Mouse (Mus musculus) left cerebral cortex, adult 9 months (tissue): Measurements from ENCODE around the gene Aqp9.

Experiments used
- DNase-seq, 2 experiments: peaks; one replicate each; pipeline ENCODE4 v3.0.0; 2022; ENCODE audit warnings: low spot score in 2 of 2

The Aqp9 gene

GRCm38 (mm10) chr9:71167473-71168215, 838 bp downstream of the Aqp9 start:
- DNase-seq: peak in 1 of 2 experiments; percentile 34

GRCm38 (mm10) chr9:71166871-71167465, 1.5 kb downstream of the Aqp9 start:
- no peak for DNase-seq

- DNase-seq: no peak
Observed at GRCm38 (mm10) chr9:71166019-71166705, 2.3 kb downstream of the Aqp9 start.

GRCm38 (mm10) chr9:71165510-71165909, 3.0 kb downstream of the Aqp9 start:
- no peak for DNase-seq

- no peak for DNase-seq
Observed at GRCm38 (mm10) chr9:71165061-71165460, 3.4 kb downstream of the Aqp9 start.

GRCm38 (mm10) chr9:71164353-71164752, 4.1 kb downstream of the Aqp9 start:
- no peak for DNase-seq

- DNase-seq: no peak
Observed at GRCm38 (mm10) chr9:71162858-71163740, 5.4 kb downstream of the Aqp9 start.

- no peak for DNase-seq
Observed at GRCm38 (mm10) chr9:71162131-71162857, 6.2 kb downstream of the Aqp9 start.

- DNase-seq: no peak
Observed at GRCm38 (mm10) chr9:71160849-71161711, 7.4 kb downstream of the Aqp9 start.

GRCm38 (mm10) chr9:71159686-71160085, 8.8 kb downstream of the Aqp9 start:
- no peak for DNase-seq

- no peak for DNase-seq
Observed at GRCm38 (mm10) chr9:71159060-71159626, 9.3 kb downstream of the Aqp9 start.

- no peak for DNase-seq
Observed at GRCm38 (mm10) chr9:71157921-71158646, 10.4 kb downstream of the Aqp9 start.

GRCm38 (mm10) chr9:71156447-71157035, 11.9 kb downstream of the Aqp9 start:
- no peak for DNase-seq

GRCm38 (mm10) chr9:71155399-71156005, 13.0 kb downstream of the Aqp9 start:
- no peak for DNase-seq

GRCm38 (mm10) chr9:71151386-71151785, 17.1 kb downstream of the Aqp9 start:
- DNase-seq: no peak

- DNase-seq: no peak
Observed at GRCm38 (mm10) chr9:71150175-71150574, 18.3 kb downstream of the Aqp9 start.

GRCm38 (mm10) chr9:71148890-71149289, 19.6 kb downstream of the Aqp9 start:
- no peak for DNase-seq

GRCm38 (mm10) chr9:71146210-71146609, 22.3 kb downstream of the Aqp9 start:
- no peak for DNase-seq
